Mouse (Mus musculus): ENCODE measurements around the gene Tmcc3. TPM values are rescaled to one million over a fixed set of nuclear protein-coding genes. Genes with fewer than 3 reads are reported as not detected.

Tmcc3 gene
- polyA plus RNA-seq, 1 experiment = 20.7 TPM

GRCm38 (mm10) chr10:94555394-94555793 is 243.6 kb downstream of the Tmcc3 start:
- H3K4me3 ChIP-seq (ENCODE audit: control insufficient read depth, insufficient read depth, low read length) = no peak overlapping the region
- peaks cover 4% of the 10 kb centered on the region; the same call in 1 of the 2 replicates for H3K4me1 ChIP-seq (replicated peaks; ENCODE audit: control insufficient read depth, insufficient read depth, low read length)
- no peaks in the 10 kb centered on the region for H3K27me3 ChIP-seq (ENCODE audit: control insufficient read depth, insufficient read depth, low read length)
- no peak overlapping the region for H3K27ac ChIP-seq (ENCODE audit: control insufficient read depth, insufficient read depth, low read length)
- TF ChIP-seq POLR2A (IDR thresholded peaks at IDR 0.05; ENCODE audit: control insufficient read depth, extremely low read depth, insufficient read depth, low read length, poor library complexity) (no peak), CTCF (IDR thresholded peaks at IDR 0.05; ENCODE audit: borderline replicate concordance, control insufficient read depth, extremely low read depth, insufficient read depth, low read length, poor library complexity) (no peak)
- 99% methylated on average over 2 of the region's 2 CpGs for WGBS
- no peak for DNase-seq
- no peaks in the 10 kb centered on the region for H3K36me3 ChIP-seq (ENCODE audit: control insufficient read depth, insufficient read depth, low read length)

- 91% methylated on average over 6 of the region's 6 CpGs for WGBS
- TF ChIP-seq POLR2A (IDR thresholded peaks at IDR 0.05; ENCODE audit: control insufficient read depth, extremely low read depth, insufficient read depth, low read length, poor library complexity) (no peak), CTCF (IDR thresholded peaks at IDR 0.05; ENCODE audit: borderline replicate concordance, control insufficient read depth, extremely low read depth, insufficient read depth, low read length, poor library complexity) (no peak)
- no peak for DNase-seq
- Histone ChIP-seq H3K4me3 (ENCODE audit: control insufficient read depth, insufficient read depth, low read length) (no peak overlapping the region), H3K36me3 (ENCODE audit: control insufficient read depth, insufficient read depth, low read length) (no peaks in the 10 kb centered on the region), H3K27ac (ENCODE audit: control insufficient read depth, insufficient read depth, low read length) (no peak overlapping the region), H3K27me3 (ENCODE audit: control insufficient read depth, insufficient read depth, low read length) (no peaks in the 10 kb centered on the region), H3K4me1 (replicated peaks; ENCODE audit: control insufficient read depth, insufficient read depth, low read length) (no peaks in the 10 kb centered on the region)
Observed at GRCm38 (mm10) chr10:94557428-94558149, 245.8 kb downstream of the Tmcc3 start.

- H3K4me1 ChIP-seq (replicated peaks; ENCODE audit: control insufficient read depth, insufficient read depth, low read length) = no peaks in the 10 kb centered on the region
- 91% methylated on average over 7 of the region's 7 CpGs for WGBS
- DNase-seq = no peak
- H3K27me3 ChIP-seq (ENCODE audit: control insufficient read depth, insufficient read depth, low read length) = no peaks in the 10 kb centered on the region
- no peak overlapping the region for H3K27ac ChIP-seq (ENCODE audit: control insufficient read depth, insufficient read depth, low read length)
- H3K36me3 ChIP-seq (ENCODE audit: control insufficient read depth, insufficient read depth, low read length) = no peaks in the 10 kb centered on the region
- TF ChIP-seq CTCF (IDR thresholded peaks at IDR 0.05; ENCODE audit: borderline replicate concordance, control insufficient read depth, extremely low read depth, insufficient read depth, low read length, poor library complexity) (no peak), POLR2A (IDR thresholded peaks at IDR 0.05; ENCODE audit: control insufficient read depth, extremely low read depth, insufficient read depth, low read length, poor library complexity) (no peak)
- no peak overlapping the region for H3K4me3 ChIP-seq (ENCODE audit: control insufficient read depth, insufficient read depth, low read length)
Observed at GRCm38 (mm10) chr10:94558826-94559225, 247.1 kb downstream of the Tmcc3 start.

GRCm38 (mm10) chr10:94561351-94561750 is 249.6 kb downstream of the Tmcc3 start:
- WGBS = 93% methylated on average over 7 of the region's 7 CpGs
- H3K4me3 ChIP-seq (ENCODE audit: control insufficient read depth, insufficient read depth, low read length) = no peak overlapping the region
- H3K36me3 ChIP-seq (ENCODE audit: control insufficient read depth, insufficient read depth, low read length) = no peaks in the 10 kb centered on the region
- no peaks in the 10 kb centered on the region for H3K27me3 ChIP-seq (ENCODE audit: control insufficient read depth, insufficient read depth, low read length)
- no peak for DNase-seq
- TF ChIP-seq POLR2A (IDR thresholded peaks at IDR 0.05; ENCODE audit: control insufficient read depth, extremely low read depth, insufficient read depth, low read length, poor library complexity) (no peak), CTCF (IDR thresholded peaks at IDR 0.05; ENCODE audit: borderline replicate concordance, control insufficient read depth, extremely low read depth, insufficient read depth, low read length, poor library complexity) (no peak)
- no peaks in the 10 kb centered on the region for H3K4me1 ChIP-seq (replicated peaks; ENCODE audit: control insufficient read depth, insufficient read depth, low read length)
- no peak overlapping the region for H3K27ac ChIP-seq (ENCODE audit: control insufficient read depth, insufficient read depth, low read length)

GRCm38 (mm10) chr10:94562188-94562587 is 250.4 kb downstream of the Tmcc3 start:
- Histone ChIP-seq H3K4me3 (ENCODE audit: control insufficient read depth, insufficient read depth, low read length) (no peak overlapping the region), H3K36me3 (ENCODE audit: control insufficient read depth, insufficient read depth, low read length) (no peaks in the 10 kb centered on the region), H3K4me1 (replicated peaks; ENCODE audit: control insufficient read depth, insufficient read depth, low read length) (no peaks in the 10 kb centered on the region), H3K27me3 (ENCODE audit: control insufficient read depth, insufficient read depth, low read length) (no peaks in the 10 kb centered on the region), H3K27ac (ENCODE audit: control insufficient read depth, insufficient read depth, low read length) (no peak overlapping the region)
- no peak for TF ChIP-seq POLR2A (IDR thresholded peaks at IDR 0.05; ENCODE audit: control insufficient read depth, extremely low read depth, insufficient read depth, low read length, poor library complexity)
- TF ChIP-seq CTCF (IDR thresholded peaks at IDR 0.05; ENCODE audit: borderline replicate concordance, control insufficient read depth, extremely low read depth, insufficient read depth, low read length, poor library complexity) = no peak
- 29% methylated on average over 1 of the region's 1 CpGs for WGBS
- DNase-seq = peak; percentile 67

GRCm38 (mm10) chr10:94562991-94563390 is 251.2 kb downstream of the Tmcc3 start:
- H3K36me3 ChIP-seq (ENCODE audit: control insufficient read depth, insufficient read depth, low read length) = no peaks in the 10 kb centered on the region
- DNase-seq = no peak
- TF ChIP-seq POLR2A (IDR thresholded peaks at IDR 0.05; ENCODE audit: control insufficient read depth, extremely low read depth, insufficient read depth, low read length, poor library complexity) = no peak
- TF ChIP-seq CTCF (IDR thresholded peaks at IDR 0.05; ENCODE audit: borderline replicate concordance, control insufficient read depth, extremely low read depth, insufficient read depth, low read length, poor library complexity) = no peak
- 95% methylated on average over 3 of the region's 3 CpGs for WGBS
- no peak overlapping the region for H3K4me3 ChIP-seq (ENCODE audit: control insufficient read depth, insufficient read depth, low read length)
- H3K27me3 ChIP-seq (ENCODE audit: control insufficient read depth, insufficient read depth, low read length) = no peaks in the 10 kb centered on the region
- no peak overlapping the region for H3K27ac ChIP-seq (ENCODE audit: control insufficient read depth, insufficient read depth, low read length)
- no peaks in the 10 kb centered on the region for H3K4me1 ChIP-seq (replicated peaks; ENCODE audit: control insufficient read depth, insufficient read depth, low read length)

Data from thymus, adult 2 months (tissue).